Mouse (Mus musculus): ENCODE measurements around the gene Zfp617. TPM values are rescaled to one million over a fixed set of nuclear protein-coding genes. Genes with fewer than 3 reads are reported as not detected.
A peak's percentile ranks its signal among the peaks of the same experiment; 100 is the strongest.
"Not testable (repeated sequence)": the region's sequence is repeated elsewhere in the genome, so short reads cannot be mapped to it uniquely, and the experiment has no call there.

Zfp617 gene
- total RNA-seq, 2 experiments from 2014 or later, result 26.5 to 26.6 TPM

GRCm38 (mm10) chr8:71927779-71928178 lies 19.3 kb downstream of the Zfp617 start:
- no peak for TF ChIP-seq CTCF (conservative IDR thresholded peaks at IDR 0.05)
- peak in 1 of 2 experiments; percentile 43 for DNase-seq (ENCODE audit: low spot score in 2 of 2)
- Histone ChIP-seq H3K27ac (no peak overlapping the region), H3K4me3 (no peak overlapping the region)

GRCm38 (mm10) chr8:71938037-71938436 lies 29.6 kb downstream of the Zfp617 start:
- not testable (repeated sequence) for H3K4me3 ChIP-seq; DNase-seq (ENCODE audit: low spot score in 2 of 2); H3K27ac ChIP-seq

GRCm38 (mm10) chr8:71940293-71941208 lies 32.1 kb downstream of the Zfp617 start:
- TF ChIP-seq CTCF (conservative IDR thresholded peaks at IDR 0.05), result no peak
- no peak overlapping the region for H3K4me3 ChIP-seq
- DNase-seq (ENCODE audit: low spot score in 2 of 2), result no peak
- H3K27ac ChIP-seq, result no peak overlapping the region

- no peak for DNase-seq (ENCODE audit: low spot score in 2 of 2)
- H3K4me3 ChIP-seq, result no peak overlapping the region
- no peak for TF ChIP-seq CTCF (conservative IDR thresholded peaks at IDR 0.05)
- H3K27ac ChIP-seq, result no peak overlapping the region
These were observed 33.3 kb downstream of the Zfp617 start for GRCm38 (mm10) chr8:71941776-71942175.

- no peak overlapping the region for H3K27ac ChIP-seq
- TF ChIP-seq CTCF (conservative IDR thresholded peaks at IDR 0.05), result no peak
- no peak overlapping the region for H3K4me3 ChIP-seq
- no peak for DNase-seq (ENCODE audit: low spot score in 2 of 2)
These were observed 40.2 kb downstream of the Zfp617 start for GRCm38 (mm10) chr8:71948624-71949023.

GRCm38 (mm10) chr8:71950482-71951221 lies 42.2 kb downstream of the Zfp617 start, which contains the start of gene Zfp961:
TSS of gene Zfp961 (plus strand) at chr8:71951038.
- H3K4me3 ChIP-seq, result peak within 1 kb of the TSS; percentile 84
- peak within 1 kb of the TSS; percentile 94 for H3K27ac ChIP-seq
- DNase-seq (ENCODE audit: low spot score in 2 of 2), result peak; percentile 96 to 97
- no peak for TF ChIP-seq CTCF (conservative IDR thresholded peaks at IDR 0.05)

GRCm38 (mm10) chr8:71951436-71952161 lies 43.2 kb downstream of the Zfp617 start:
- no peak for DNase-seq (ENCODE audit: low spot score in 2 of 2)
- TF ChIP-seq CTCF (conservative IDR thresholded peaks at IDR 0.05), result no peak
- Histone ChIP-seq H3K4me3 (peak overlapping the region; percentile 84), H3K27ac (peak overlapping the region; percentile 94; the same call in 1 of the 2 replicates)

- no peak for TF ChIP-seq CTCF (conservative IDR thresholded peaks at IDR 0.05)
- no peak overlapping the region for H3K4me3 ChIP-seq
These were observed 44.1 kb downstream of the Zfp617 start for GRCm38 (mm10) chr8:71952489-71952888.

GRCm38 (mm10) chr8:71952961-71953700 lies 44.7 kb downstream of the Zfp617 start:
- DNase-seq (ENCODE audit: low spot score in 2 of 2); H3K27ac ChIP-seq; H3K4me3 ChIP-seq: not testable (repeated sequence)

More at GRCm38 (mm10) chr8:71952489-71952888, 44.1 kb downstream of the Zfp617 start:
- no peak overlapping the region for H3K27ac ChIP-seq
- DNase-seq (ENCODE audit: low spot score in 2 of 2), result no peak

GRCm38 (mm10) chr8:71954666-71955065 lies 46.2 kb downstream of the Zfp617 start:
- no peak for DNase-seq (ENCODE audit: low spot score in 2 of 2)
- H3K4me3 ChIP-seq, result no peak overlapping the region

GRCm38 (mm10) chr8:71960483-71960882 lies 52.0 kb downstream of the Zfp617 start:
- H3K4me3 ChIP-seq, result no peak overlapping the region
- no peak for TF ChIP-seq CTCF (conservative IDR thresholded peaks at IDR 0.05)
- no peak for DNase-seq (ENCODE audit: low spot score in 2 of 2)
- no peak overlapping the region for H3K27ac ChIP-seq

More at GRCm38 (mm10) chr8:71954666-71955065, 46.2 kb downstream of the Zfp617 start:
- no peak for TF ChIP-seq CTCF (conservative IDR thresholded peaks at IDR 0.05)
- H3K27ac ChIP-seq, result no peak overlapping the region

GRCm38 (mm10) chr8:71961796-71962195 lies 53.4 kb downstream of the Zfp617 start:
- Histone ChIP-seq H3K27ac (no peak overlapping the region), H3K4me3 (no peak overlapping the region)
- no peak for TF ChIP-seq CTCF (conservative IDR thresholded peaks at IDR 0.05)
- DNase-seq (ENCODE audit: low spot score in 2 of 2), result no peak
